Mouse (Mus musculus) limb, embryonic 10.5 days (tissue): ENCODE data around the gene Ankmy1. TPM values are rescaled to one million over a fixed set of nuclear protein-coding genes. Genes with fewer than 3 reads are reported as not detected.
A peak's percentile ranks its signal among the peaks of the same experiment; 100 is the strongest.

Source experiments
- DNase-seq: peaks from one replicate; pipeline ENCODE4 v3.0.0-alpha.2; 2017; ENCODE audit warnings: low spot score
- H3K27ac ChIP-seq: fragments of 300-500 bp; sonication (generic); 2 replicates; pipeline ENCODE4 v1.5.1; 2016; ENCODE audit warnings: mild to moderate bottlenecking
- H3K27me3 ChIP-seq: fragments of 300-500 bp; sonication (generic); 2 replicates; pipeline ENCODE4 v1.6.1; 2016; ENCODE audit warnings: low read depth, mild to moderate bottlenecking; ENCODE audit not compliant: poor library complexity, severe bottlenecking
- H3K36me3 ChIP-seq: fragments of 300-500 bp; sonication (generic); 2 replicates; pipeline ENCODE4 v1.6.1; 2016; ENCODE audit warnings: mild to moderate bottlenecking, moderate library complexity
- H3K4me1 ChIP-seq: fragments of 300-500 bp; sonication (generic); 2 replicates; pipeline ENCODE4 v1.6.1; 2016
- H3K4me3 ChIP-seq: fragments of 300-500 bp; sonication (generic); 2 replicates; pipeline ENCODE4 v1.5.1; 2016; ENCODE audit warnings: mild to moderate bottlenecking, moderate library complexity
- H3K9me3 ChIP-seq: fragments of 300-500 bp; sonication (generic); replicated peaks from 2 replicates; pipeline ENCODE4 v1.6.1; 2016; ENCODE audit warnings: mild to moderate bottlenecking
- WGBS: fragments of 180-500 bp; shearing (Covaris S2); methylation state at CpG from one replicate; pipeline ENCODE4 v1.1.7; 2016; 5-methylcytosine and 5-hydroxymethylcytosine counted together
- polyA plus RNA-seq: library from polyadenylated mRNA; unstranded; fragments of >200 nt; fragmentation: Nextera tagmentation; extraction: Ambion mirVana; gene quantifications from 2 replicates; pipeline ENCODE4 v1.2.1, GENCODE M21; 2016

Ankmy1 gene
- polyA plus RNA-seq = 0.29 and 0.36 TPM in 2 replicates

DNA sequence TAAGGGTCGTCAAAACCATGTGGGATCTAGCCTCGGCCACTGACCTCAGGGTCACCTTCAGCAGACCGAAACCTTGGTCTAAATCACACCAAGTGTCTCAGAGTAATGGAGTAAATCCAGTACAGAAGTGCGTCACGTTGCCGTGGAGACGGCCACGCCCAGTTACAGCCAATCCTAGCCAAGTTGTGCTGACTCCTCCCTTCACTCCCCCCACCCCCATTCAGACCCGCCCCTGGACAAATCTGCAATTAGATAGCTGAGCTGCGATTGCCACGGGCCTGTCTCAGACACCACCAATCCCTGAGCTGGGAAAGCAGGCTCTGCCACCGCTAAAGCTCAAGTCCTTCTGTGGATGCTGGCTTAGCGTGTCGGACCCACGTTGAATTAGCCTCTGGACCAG, at the start of gene Ankmy1:
Ankmy1 (minus strand) TSS at position 121 of the 400 bp plus-strand sequence.
- Histone ChIP-seq H3K4me1 (peaks cover 27% of the 10 kb centered on the region), H3K4me3 (peak within 1 kb of the TSS; percentile 46), H3K27me3 (peaks cover 23% of the 10 kb centered on the region), H3K9me3 (no peaks in the 10 kb centered on the region), H3K27ac (no peak within 1 kb of the TSS), H3K36me3 (no peaks in the 10 kb centered on the region)
- 2% methylated on average over 15 of the region's 15 CpGs for WGBS
- DNase-seq = peak; percentile 85

DNA sequence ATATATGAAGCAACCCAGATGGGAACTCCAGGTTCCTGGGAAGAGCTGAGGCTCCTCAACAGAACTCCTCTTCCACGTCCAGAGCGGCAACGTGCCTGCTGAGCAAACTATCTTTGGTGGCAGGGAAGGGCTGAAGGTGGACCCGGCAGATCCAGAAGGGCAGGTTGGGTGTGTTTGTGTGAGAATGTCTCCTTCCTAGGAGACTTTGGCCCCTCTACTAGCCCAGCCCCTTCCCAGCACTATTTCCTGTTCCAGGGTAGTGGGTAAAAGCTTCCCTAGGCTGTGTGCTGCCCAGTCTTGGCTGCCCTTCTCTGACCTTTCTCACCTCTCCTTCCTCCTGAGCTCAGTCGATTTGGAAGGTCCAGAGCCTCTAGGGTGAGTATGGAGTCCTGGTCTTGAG, 47.9 kb upstream of the Ankmy1 start, which contains the start of gene Gpr35:
Gpr35 (plus strand) TSS at position 259 of the 400 bp plus-strand sequence.
- H3K4me3 ChIP-seq = no peak within 1 kb of the TSS
- no peak within 1 kb of the TSS; the same call in 1 of the 2 replicates for H3K27ac ChIP-seq
- no peaks in the 10 kb centered on the region for H3K27me3 ChIP-seq
- WGBS = 77% methylated on average over 5 of the region's 5 CpGs
- H3K9me3 ChIP-seq = no peaks in the 10 kb centered on the region
- DNase-seq = no peak
- H3K36me3 ChIP-seq = peaks cover 37% of the 10 kb centered on the region
- H3K4me1 ChIP-seq = no peaks in the 10 kb centered on the region

DNA sequence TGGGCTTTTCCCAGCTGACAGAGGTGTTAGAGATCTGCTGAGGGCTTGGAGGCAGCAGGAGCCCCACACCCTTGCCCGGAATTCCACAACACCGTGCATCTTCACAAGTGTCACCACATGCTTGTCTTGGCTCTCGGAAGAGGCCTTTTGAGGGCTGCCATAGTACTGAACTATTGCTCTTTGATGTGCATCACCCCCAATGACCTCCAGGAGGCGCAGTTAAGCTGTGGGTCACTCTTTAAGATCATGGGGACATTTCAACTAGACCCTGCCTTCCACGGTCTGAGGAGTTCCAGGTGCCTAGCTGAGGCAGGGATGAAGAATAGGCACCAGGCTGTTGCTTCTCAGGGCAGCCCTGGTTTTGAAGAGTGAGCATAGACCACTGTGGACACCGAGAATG, 46.7 kb upstream of the Ankmy1 start:
- no peaks in the 10 kb centered on the region for H3K9me3 ChIP-seq
- no peak for DNase-seq
- H3K27me3 ChIP-seq = no peaks in the 10 kb centered on the region
- no peak overlapping the region for H3K4me3 ChIP-seq
- WGBS = 70% methylated on average over 6 of the region's 6 CpGs
- no peaks in the 10 kb centered on the region for H3K4me1 ChIP-seq
- H3K27ac ChIP-seq = no peak overlapping the region
- peaks cover 48% of the 10 kb centered on the region for H3K36me3 ChIP-seq

DNA sequence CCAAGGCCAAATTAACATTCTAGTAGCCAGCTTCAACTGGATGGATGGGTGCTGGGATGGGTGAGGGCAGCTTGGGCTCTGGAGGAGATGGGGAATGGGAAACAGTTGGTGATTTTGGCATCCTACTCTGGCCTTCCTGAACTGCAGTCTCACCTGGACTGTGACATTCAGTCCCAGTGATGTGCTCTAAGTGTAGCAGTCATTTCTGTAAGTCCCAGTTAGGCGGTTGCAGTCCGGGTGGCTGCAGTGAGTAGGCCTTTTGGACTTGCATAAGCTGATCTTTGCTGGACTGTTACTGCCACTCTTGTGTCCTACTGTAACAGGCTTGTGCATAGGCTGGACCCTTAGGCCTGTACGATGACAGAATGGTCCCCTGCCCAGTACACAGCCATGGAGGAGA, 45.3 kb upstream of the Ankmy1 start:
- no peak for DNase-seq
- 90% methylated on average over 3 of the region's 3 CpGs for WGBS
- no peak overlapping the region for H3K4me3 ChIP-seq
- no peaks in the 10 kb centered on the region for H3K4me1 ChIP-seq
- H3K27me3 ChIP-seq = no peaks in the 10 kb centered on the region
- H3K9me3 ChIP-seq = no peaks in the 10 kb centered on the region
- peaks cover 63% of the 10 kb centered on the region for H3K36me3 ChIP-seq
- no peak overlapping the region for H3K27ac ChIP-seq

DNA sequence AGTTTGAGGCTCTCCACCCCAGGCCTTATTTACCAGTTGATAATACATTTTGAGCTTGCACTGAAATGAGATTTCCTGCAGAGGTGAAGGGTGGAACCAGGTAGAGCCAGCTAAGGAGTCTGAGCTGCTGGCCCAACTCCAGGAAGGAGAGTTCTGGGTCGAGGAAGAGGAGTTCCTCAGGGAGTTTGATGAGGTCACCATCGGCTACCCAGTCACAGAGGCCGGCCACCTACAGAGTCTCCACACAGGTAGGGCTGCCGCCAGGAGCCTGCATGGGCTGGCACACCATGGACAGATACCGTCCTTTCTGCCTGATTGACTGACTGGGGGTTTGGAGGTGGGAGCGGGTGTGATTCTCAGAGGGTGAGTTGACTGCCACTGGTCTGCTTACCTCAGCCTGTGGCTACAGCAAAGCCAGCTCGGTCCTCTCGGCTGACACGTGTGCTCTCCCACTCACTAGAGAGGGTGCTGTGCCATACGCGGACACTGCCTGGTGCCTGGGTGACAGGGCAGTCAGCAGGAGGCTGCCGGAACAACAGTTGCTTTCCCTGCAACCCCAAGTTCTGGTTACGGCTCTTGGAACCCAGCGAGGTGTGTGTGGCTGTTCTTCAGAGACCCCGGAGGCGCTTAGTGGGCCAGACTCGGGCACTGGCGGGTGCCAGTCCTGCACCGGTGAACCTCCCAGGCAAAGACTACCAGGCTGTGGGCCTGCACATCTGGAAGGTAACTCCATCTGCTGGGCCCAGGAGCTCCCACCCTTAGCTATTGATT, 40.7 kb upstream of the Ankmy1 start:
- no peak overlapping the region for H3K27ac ChIP-seq
- no peak overlapping the region for H3K4me3 ChIP-seq
- 93% methylated on average over 19 of the region's 19 CpGs for WGBS
- no peaks in the 10 kb centered on the region for H3K27me3 ChIP-seq
- peaks cover 97% of the 10 kb centered on the region for H3K36me3 ChIP-seq
- no peak for DNase-seq
- no peaks in the 10 kb centered on the region for H3K9me3 ChIP-seq
- no peaks in the 10 kb centered on the region for H3K4me1 ChIP-seq

DNA sequence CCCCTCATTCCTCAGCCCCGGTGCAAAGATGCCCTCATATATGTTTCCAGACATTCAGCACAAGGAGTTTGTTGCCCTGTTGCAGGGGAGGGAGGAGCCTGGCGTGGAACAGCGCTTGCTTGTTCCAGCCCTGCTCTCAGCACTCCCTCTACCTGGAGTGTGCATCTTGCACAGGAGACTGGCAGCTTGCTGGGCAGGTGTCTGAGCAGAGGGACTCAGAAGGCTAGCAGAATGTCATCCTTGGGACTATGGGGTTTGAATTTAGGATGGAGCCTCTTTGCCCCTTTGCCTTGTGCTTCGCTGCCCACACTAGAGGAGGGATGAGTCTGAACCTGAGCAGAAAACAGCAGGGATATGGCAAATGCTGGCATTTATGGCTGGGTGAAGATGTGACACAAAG, 37.0 kb upstream of the Ankmy1 start:
- H3K4me3 ChIP-seq = no peak overlapping the region
- WGBS = 96% methylated on average over 4 of the region's 4 CpGs

DNA sequence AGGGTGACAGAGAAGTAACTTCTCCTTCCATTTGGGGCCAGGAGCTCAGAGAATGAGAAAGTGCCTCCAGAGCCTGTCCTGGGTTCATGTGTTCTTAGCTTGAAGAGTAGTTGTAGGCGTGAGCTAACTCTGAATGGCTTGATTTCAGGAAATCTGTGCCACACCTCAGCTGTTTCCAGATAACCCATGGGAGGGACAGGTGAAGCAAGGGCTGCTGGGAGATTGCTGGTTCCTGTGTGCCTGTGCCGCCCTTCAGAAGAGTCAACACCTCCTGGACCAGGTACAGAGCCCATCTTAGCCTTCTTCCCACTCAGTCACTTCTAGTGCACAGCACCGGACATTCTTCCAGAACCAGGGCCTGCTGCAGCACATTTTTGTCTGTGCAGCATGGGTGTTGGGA, 35.1 kb upstream of the Ankmy1 start:
- Histone ChIP-seq H3K4me1 (peaks cover 22% of the 10 kb centered on the region), H3K36me3 (peaks cover 55% of the 10 kb centered on the region), H3K4me3 (no peak overlapping the region), H3K9me3 (0 out of 2 replicates have a peak, but pooled peaks cover 1% of the 10 kb centered on the region), H3K27me3 (no peaks in the 10 kb centered on the region), H3K27ac (no peak overlapping the region)
- no peak for DNase-seq
- WGBS = 84% methylated on average over 3 of the region's 3 CpGs

More for the DNA sequence above, 37.0 kb upstream of the Ankmy1 start:
- no peak overlapping the region for H3K27ac ChIP-seq
- H3K4me1 ChIP-seq = peaks cover 16% of the 10 kb centered on the region
- no peaks in the 10 kb centered on the region for H3K9me3 ChIP-seq
- H3K36me3 ChIP-seq = peaks cover 75% of the 10 kb centered on the region
- no peaks in the 10 kb centered on the region for H3K27me3 ChIP-seq
- no peak for DNase-seq

DNA sequence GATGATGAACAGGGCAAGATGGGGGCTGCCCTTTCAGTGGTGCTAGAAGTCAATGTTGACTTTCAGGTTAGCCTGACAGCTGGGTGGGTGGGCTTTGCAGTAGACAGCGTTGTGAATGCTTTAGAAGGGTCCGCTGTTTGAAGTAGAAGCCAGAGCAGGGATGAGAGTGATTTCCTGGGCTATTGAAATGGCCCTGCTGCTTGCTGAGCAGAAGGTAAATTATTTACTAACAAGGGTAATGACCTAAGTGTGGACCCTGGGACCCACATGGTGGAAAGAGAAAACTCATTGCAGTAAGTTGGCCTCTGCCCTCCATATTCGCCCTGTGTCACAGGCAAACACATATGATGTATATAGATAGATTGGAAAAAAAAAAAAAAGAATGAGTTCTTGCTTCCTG, 33.8 kb upstream of the Ankmy1 start:
- H3K4me1 ChIP-seq = peaks cover 22% of the 10 kb centered on the region
- no peak overlapping the region for H3K27ac ChIP-seq
- H3K4me3 ChIP-seq = no peak overlapping the region
- DNase-seq = no peak
- 91% methylated on average over 3 of the region's 3 CpGs for WGBS
- 0 out of 2 replicates have a peak, but pooled peaks cover 2% of the 10 kb centered on the region for H3K9me3 ChIP-seq
- H3K27me3 ChIP-seq = no peaks in the 10 kb centered on the region
- peaks cover 42% of the 10 kb centered on the region for H3K36me3 ChIP-seq

DNA sequence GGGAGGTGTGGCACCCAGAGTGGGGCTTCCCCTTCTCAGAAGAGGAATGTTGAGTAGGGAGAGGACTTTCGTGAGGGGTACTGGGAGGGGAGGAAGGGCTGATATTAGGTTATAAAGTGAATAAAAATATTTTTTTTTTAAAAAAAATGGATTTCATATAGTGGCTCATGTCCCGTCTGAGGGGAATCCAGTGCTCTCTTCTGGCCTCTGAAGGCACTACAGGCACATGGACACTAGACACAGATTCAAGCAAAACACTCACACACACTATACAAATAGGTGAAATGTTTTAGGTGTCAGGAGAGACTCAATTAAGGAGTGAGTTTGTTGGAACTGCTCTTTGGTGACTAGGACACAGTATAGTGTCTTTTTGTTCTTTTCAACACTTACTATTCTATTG, 33.3 kb upstream of the Ankmy1 start:
- DNase-seq = no peak
- Histone ChIP-seq H3K36me3 (peaks cover 39% of the 10 kb centered on the region), H3K27ac (no peak overlapping the region), H3K27me3 (no peaks in the 10 kb centered on the region), H3K4me1 (peaks cover 22% of the 10 kb centered on the region), H3K4me3 (peak overlapping the region; percentile 87), H3K9me3 (0 out of 2 replicates have a peak, but pooled peaks cover 2% of the 10 kb centered on the region)
- WGBS = 77% methylated on average over 2 of the region's 2 CpGs

DNA sequence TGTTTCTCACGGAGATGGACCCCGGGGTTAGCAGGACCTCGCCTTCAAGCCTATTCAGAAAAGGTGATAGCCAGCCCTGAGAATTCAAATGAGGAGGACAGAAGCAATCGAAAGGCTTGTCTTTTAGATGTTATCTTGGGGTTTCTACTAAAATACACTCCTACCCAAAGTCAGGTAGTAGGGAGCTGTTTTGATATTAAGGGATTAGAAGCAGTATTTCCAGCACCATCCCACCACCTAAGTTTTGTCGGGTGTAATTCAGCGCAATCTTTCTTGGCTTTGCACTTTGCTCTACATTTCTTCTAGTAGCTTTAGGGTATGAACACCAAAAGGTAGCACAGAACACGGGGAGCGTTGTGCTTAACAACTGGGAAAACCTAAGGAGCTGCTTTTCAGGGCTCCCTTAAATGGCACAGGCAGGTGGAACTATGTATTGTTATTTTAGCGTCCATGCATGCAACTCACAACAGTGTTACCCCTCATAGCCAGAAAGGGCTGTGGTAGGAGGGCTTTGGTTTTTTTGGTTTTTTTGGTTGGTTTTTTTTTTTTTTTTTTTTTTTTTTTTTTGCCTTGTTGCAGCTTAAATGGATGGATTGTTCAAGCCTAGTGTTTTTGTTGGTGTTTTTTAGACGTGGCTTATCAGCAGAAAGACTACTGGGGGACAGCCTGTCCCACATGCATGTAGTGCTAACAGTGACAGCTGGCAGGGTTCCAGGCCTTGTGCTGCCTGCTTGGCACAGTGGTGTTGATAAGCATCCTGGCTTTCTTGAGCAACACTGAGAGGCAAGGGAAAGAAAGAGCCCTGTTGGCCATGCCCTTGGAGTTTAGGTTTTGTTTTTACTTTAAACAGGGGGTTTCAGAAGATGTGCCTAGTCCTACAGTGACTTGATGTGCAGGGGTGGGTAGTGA, 32.6 kb upstream of the Ankmy1 start:
- Histone ChIP-seq H3K4me1 (peaks cover 22% of the 10 kb centered on the region), H3K36me3 (peaks cover 33% of the 10 kb centered on the region), H3K9me3 (0 out of 2 replicates have a peak, but pooled peaks cover 2% of the 10 kb centered on the region), H3K4me3 (peak overlapping the region; percentile 87), H3K27me3 (no peaks in the 10 kb centered on the region), H3K27ac (peak overlapping the region; percentile 93)
- 26% methylated on average over 10 of the region's 10 CpGs for WGBS
- no peak for DNase-seq

DNA sequence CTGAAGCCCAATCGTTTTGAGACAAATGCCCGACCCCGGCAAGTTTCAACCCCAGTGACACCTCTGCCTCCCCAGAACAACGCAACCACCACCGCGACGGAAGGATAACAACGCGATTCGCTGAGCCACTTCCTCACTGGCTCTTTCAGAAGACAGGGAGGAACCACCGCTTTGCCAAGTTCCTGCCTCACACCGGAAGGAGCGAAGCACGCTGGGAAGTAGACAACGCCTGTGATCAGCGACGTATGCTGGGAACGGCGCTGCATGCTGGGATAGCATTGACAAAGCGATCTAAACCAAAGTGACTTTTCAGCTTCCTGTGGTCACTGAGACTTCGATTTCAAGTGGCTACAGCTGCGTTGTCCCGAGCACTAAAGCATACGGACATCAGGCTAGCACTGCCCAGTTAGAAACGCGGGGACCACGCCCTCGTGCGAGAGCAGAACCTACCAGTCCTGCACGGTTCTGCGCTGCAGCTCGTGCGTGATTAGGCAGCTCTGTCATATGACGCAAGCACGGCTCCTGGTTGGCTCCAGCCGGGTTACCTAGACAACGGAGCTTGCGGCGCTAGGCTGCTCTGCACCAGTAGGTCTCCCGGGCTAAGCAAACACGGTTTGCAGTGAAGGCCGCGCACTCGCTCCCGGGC, 31.6 kb upstream of the Ankmy1 start, which contains the start of gene Capn10:
Capn10 (plus strand) TSS at position 195 of the 646 bp plus-strand sequence.
- Histone ChIP-seq H3K9me3 (0 out of 2 replicates have a peak, but pooled peaks cover 2% of the 10 kb centered on the region), H3K4me1 (peaks cover 22% of the 10 kb centered on the region), H3K36me3 (peaks cover 23% of the 10 kb centered on the region), H3K27me3 (peaks cover 7% of the 10 kb centered on the region; the same call in 1 of the 2 replicates), H3K4me3 (peak within 1 kb of the TSS; percentile 87), H3K27ac (peak within 1 kb of the TSS; percentile 93)
- peak; percentile 94 for DNase-seq
- under 1% methylated on average over 45 of the region's 45 CpGs for WGBS

DNA sequence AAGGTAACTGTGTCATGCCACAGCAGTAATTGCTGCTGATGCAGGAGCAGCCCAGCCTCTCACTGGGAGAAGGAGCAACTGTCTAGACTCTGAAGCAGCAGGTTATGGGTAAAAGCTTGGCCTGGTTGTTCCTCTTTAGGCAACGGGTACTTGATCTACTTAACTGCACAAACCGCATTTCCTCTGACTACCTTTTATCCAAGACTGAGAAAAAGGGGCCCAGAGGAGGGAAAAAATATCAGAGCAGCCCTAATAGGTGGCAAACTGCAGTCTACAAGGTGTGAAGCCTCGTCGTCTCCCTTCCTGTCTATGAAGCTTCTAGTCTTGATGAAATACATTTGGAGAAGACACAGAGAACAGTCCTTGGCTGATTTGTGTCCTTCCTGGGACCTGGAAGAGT, 30.9 kb upstream of the Ankmy1 start:
- Histone ChIP-seq H3K27ac (peak overlapping the region; percentile 93), H3K9me3 (0 out of 2 replicates have a peak, but pooled peaks cover 2% of the 10 kb centered on the region), H3K4me1 (peaks cover 22% of the 10 kb centered on the region), H3K36me3 (peaks cover 16% of the 10 kb centered on the region), H3K4me3 (peak overlapping the region; percentile 87), H3K27me3 (peaks cover 7% of the 10 kb centered on the region; the same call in 1 of the 2 replicates)
- 79% methylated on average over 4 of the region's 4 CpGs for WGBS
- DNase-seq = no peak
